Mouse (Mus musculus) kidney, postnatal 0 days (tissue): Measurements from ENCODE around the gene Otor. TPM values are rescaled to one million over a fixed set of nuclear protein-coding genes. Genes with fewer than 3 reads are reported as not detected.

ENCODE experiments used
- ATAC-seq: fragments of 200-750 bp; cut with Nextera tagmentation; replicated peaks from 2 replicates; pipeline ENCODE4 v1.8.0; 2017; ENCODE audit warnings: low read depth, moderate number of reproducible peaks, moderate TSS enrichment, moderate library complexity; ENCODE audit not compliant: low FRiP score
- DNase-seq: peaks from one replicate; pipeline ENCODE4 v3.0.0-alpha.2; 2016; ENCODE audit warnings: low spot score
- H3K27ac ChIP-seq: fragments of 300-500 bp; sonication (generic); 2 replicates; pipeline ENCODE4 v1.5.1; 2014; ENCODE audit warnings: mild to moderate bottlenecking
- H3K27me3 ChIP-seq: fragments of 300-500 bp; sonication (generic); 2 replicates; pipeline ENCODE4 v1.6.1; 2014; ENCODE audit warnings: low read length, mixed read lengths; ENCODE audit not compliant: insufficient read depth
- H3K36me3 ChIP-seq: fragments of 300-500 bp; sonication (generic); 2 replicates; pipeline ENCODE4 v1.6.1; 2014; ENCODE audit warnings: low read length, mixed read lengths; ENCODE audit not compliant: insufficient read depth
- H3K4me1 ChIP-seq: fragments of 300-500 bp; sonication (generic); replicated peaks from 2 replicates; pipeline ENCODE4 v1.6.1; 2014; ENCODE audit warnings: antibody characterized with exemption, low read length, mixed read lengths; ENCODE audit not compliant: insufficient read depth
- H3K4me2 ChIP-seq: fragments of 300-500 bp; sonication (generic); 2 replicates; pipeline ENCODE4 v1.6.1; 2014; ENCODE audit warnings: mild to moderate bottlenecking, low read length, moderate library complexity, mixed read lengths
- H3K4me3 ChIP-seq: fragments of 300-500 bp; sonication (generic); replicated peaks from 2 replicates; pipeline ENCODE4 v1.5.1; 2014; ENCODE audit warnings: low read depth, low read length
- H3K9ac ChIP-seq: fragments of 300-500 bp; sonication (generic); 2 replicates; pipeline ENCODE4 v1.6.1; 2014; ENCODE audit warnings: low read depth, low read length
- H3K9me3 ChIP-seq: fragments of 300-500 bp; sonication (generic); replicated peaks from 2 replicates; pipeline ENCODE4 v1.6.1; 2016; ENCODE audit warnings: low read length, inconsistent platforms, mixed read lengths
- CTCF ChIP-seq: IDR thresholded peaks from 2 replicates; pipeline ENCODE4 v1.5.1; 2016; ENCODE audit warnings: antibody characterized with exemption, low read depth, mild to moderate bottlenecking, moderate library complexity
- WGBS: fragments of 180-500 bp; shearing (Covaris S2); extraction: QIAGEN DNeasy Blood & Tissue Kit; methylation state at CpG from one replicate; pipeline ENCODE4 v1.1.7; 2014; 5-methylcytosine and 5-hydroxymethylcytosine counted together
- polyA plus RNA-seq: library from polyadenylated mRNA; unstranded; fragments of >200 nt; fragmentation: Nextera tagmentation; extraction: Ambion mirVana; gene quantifications from 2 replicates; pipeline ENCODE4 v1.2.1, GENCODE M21; 2015

Otor gene
- polyA plus RNA-seq, 1 experiment from 2014 or later, result not detected

DNA sequence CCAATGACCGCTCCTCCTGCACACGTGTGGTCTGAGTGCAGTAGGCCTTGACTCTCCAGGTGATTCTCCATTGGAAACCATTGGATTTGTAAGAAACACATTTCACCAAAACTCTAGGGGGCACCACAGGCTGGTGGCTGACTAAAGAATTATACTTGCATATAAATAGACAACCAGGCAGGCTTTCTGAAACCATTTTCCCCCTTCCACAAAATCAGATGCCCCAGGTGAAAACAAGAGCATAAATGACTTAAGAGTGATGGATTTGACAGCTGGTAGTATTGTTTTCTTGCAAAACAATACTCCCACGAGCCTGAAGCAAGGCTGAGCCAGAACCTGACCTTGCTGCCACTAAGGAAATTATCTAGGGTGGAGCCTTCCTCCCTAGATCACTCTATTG is 39.2 kb downstream of the Otor start:
- Histone ChIP-seq H3K27ac (no peak overlapping the region), H3K4me3 (no peak overlapping the region), H3K36me3 (no peaks in the 10 kb centered on the region), H3K4me2 (no peak overlapping the region), H3K9ac (no peak overlapping the region), H3K4me1 (no peaks in the 10 kb centered on the region), H3K9me3 (no peaks in the 10 kb centered on the region), H3K27me3 (no peaks in the 10 kb centered on the region)
- DNase-seq (peak; percentile 14), ATAC-seq (no peak)
- 58% methylated on average over 3 of the region's 3 CpGs for WGBS
- peak; percentile 43 for TF ChIP-seq CTCF

DNA sequence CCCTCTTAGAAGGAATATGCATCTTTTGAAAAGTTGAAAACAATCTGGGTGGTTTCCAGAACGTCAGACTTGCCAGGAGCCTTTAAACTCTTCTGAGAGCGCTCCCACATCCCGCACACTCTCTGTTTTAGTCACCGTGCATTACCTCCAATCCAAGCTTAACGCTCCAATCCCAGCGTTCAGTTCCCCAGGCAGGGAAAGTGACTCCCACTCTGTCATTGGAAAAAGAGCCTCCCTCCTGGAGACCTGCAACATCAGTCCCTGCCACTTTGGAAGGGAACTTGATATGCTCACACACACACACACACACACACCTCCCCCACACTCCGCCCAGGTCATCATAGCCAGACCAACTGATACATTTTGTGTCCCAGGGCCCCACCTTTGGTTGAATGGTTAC is 39.9 kb downstream of the Otor start:
- Histone ChIP-seq H3K27me3 (no peaks in the 10 kb centered on the region), H3K9ac (no peak overlapping the region), H3K9me3 (no peaks in the 10 kb centered on the region), H3K36me3 (no peaks in the 10 kb centered on the region), H3K27ac (no peak overlapping the region), H3K4me3 (no peak overlapping the region), H3K4me1 (no peaks in the 10 kb centered on the region), H3K4me2 (no peak overlapping the region)
- TF ChIP-seq CTCF, result no peak
- ATAC-seq, result no peak
- WGBS, result 58% methylated on average over 7 of the region's 7 CpGs
- no peak for DNase-seq

DNA sequence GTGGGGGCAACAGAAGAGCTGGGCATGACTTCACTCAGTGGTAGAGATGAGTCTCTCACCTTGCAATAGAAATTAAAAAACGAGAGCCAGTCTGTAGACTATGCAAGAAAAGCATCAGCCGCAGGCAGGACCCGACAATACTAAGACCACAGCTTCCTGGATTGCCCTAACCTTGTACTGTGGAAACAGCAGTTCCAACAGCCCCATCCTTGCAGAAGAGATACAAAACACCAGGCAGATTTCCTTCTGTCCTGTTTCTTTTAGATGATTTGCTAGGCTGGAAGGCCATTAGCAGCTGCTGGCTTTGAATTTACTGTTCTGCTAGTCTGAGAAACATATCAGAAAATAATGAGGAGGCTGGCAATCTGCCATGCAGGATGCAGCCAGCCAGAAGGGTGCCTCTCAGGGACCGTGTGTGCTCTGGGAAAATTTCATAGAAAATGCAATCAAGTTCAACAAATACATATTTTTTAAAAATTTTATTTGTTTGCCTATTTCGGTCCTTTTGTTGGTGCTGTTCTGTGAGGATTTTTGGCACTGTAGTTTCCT is 52.9 kb downstream of the Otor start:
- Histone ChIP-seq H3K27ac (no peak overlapping the region), H3K9ac (no peak overlapping the region), H3K4me2 (no peak overlapping the region), H3K36me3 (no peaks in the 10 kb centered on the region), H3K27me3 (no peaks in the 10 kb centered on the region), H3K9me3 (no peaks in the 10 kb centered on the region), H3K4me1 (no peaks in the 10 kb centered on the region), H3K4me3 (no peak overlapping the region)
- no peak for TF ChIP-seq CTCF
- WGBS, result 65% methylated on average over 5 of the region's 5 CpGs
- DNase-seq, result peak; percentile 16
- no peak for ATAC-seq

Other genes with a start within 250 kb of the Otor start
- 18.9 and 21.8 TPM in 2 replicates for gene Kif16b, start 176.9 kb upstream of the Otor start, polyA plus RNA-seq
- gene Snrpb2, start 15.4 kb upstream of the Otor start, polyA plus RNA-seq, result 88.3 and 95.3 TPM in 2 replicates